Mouse (Mus musculus) pancreas, adult 10 weeks (tissue): ENCODE data around the gene Btnl4. TPM values are rescaled to one million over a fixed set of nuclear protein-coding genes. Genes with fewer than 3 reads are reported as not detected.

Source experiments
- polyA plus RNA-seq: library from polyadenylated mRNA; stranded (reverse); fragments of 350-450 nt; fragmentation: Illumina TruSeq; extraction: RNeasy Lipid Tissue Mini Kit (QIAGEN cat#74804); gene quantifications from one replicate; pipeline ENCODE4 v1.2.3, GENCODE M21; 2015; ENCODE audit warnings: low read depth, low replicate concordance; ENCODE audit not compliant: insufficient read depth

Btnl4 gene
- not detected for polyA plus RNA-seq

DNA sequence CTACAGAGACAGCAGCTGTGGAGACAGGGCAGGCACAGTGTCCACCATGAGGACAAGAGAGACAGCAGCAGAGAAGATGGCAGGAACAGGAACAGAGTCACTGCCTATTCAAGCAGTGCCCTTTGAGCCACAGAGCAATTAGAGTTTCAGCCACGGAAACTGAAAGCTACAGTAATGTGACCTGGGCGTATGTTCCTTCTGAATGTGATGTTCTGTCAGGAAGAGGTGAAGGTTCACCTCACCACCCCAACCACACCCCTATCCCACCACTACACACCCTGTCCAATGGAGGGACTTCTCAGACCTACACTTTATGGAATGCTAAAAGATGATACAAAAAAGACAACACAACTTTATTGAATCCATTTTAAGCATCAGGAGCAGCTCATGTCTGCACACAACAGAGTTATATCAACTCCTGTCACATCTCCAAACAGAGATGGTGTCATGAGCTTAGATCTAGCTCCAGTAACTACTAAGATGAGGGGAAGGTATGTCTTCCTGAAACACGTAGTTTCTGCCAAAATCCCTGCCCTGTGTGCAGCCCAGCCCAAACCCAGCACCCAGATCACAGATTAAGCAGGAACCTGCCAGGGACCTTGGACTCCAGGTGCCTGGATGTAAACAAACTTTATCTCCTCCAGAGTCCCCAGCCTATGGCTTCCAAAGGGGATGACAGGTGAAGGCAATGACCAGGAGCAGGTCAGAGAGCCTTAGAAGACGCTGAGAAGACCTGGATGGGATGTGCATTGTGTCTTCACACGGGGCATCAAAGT lies at the start of gene Btnl4:
Gene Btnl4 (minus strand): TSS at position 81 of the 776 bp plus-strand sequence.

GRCm38 (mm10) chr17:34517252-34517651 lies 40.1 kb upstream of the Btnl4 start, which contains the start of gene Btnl6:
Btnl6 (minus strand) TSS chr17:34517352.

Other genes with a start within 250 kb of the Btnl4 start
- 2.1 TPM for gene H2-Ob, start 238.4 kb downstream of the Btnl4 start, polyA plus RNA-seq
- gene H2-Ab1, start 219.6 kb downstream of the Btnl4 start, polyA plus RNA-seq = 44.7 TPM
- gene H2-Aa, start 189.5 kb downstream of the Btnl4 start, polyA plus RNA-seq = 56.9 TPM
- 37.0 TPM for gene H2-Eb1, start 171.5 kb downstream of the Btnl4 start, polyA plus RNA-seq
- not detected for gene H2-Eb2, start 151.7 kb downstream of the Btnl4 start, polyA plus RNA-seq
- gene Btnl2, start 122.5 kb downstream of the Btnl4 start, polyA plus RNA-seq = not detected
- gene Btnl1, start 100.2 kb downstream of the Btnl4 start, polyA plus RNA-seq = not detected
- gene BC051142, start 78.5 kb downstream of the Btnl4 start, polyA plus RNA-seq = 4.2 TPM
- gene Btnl6, start 40.0 kb upstream of the Btnl4 start, polyA plus RNA-seq = not detected
- 13.4 TPM for gene Notch4, start 87.0 kb upstream of the Btnl4 start, polyA plus RNA-seq
- gene Gpsm3, start 112.5 kb upstream of the Btnl4 start, polyA plus RNA-seq = 13.2 TPM
- 11.4 TPM for gene Pbx2, start 113.9 kb upstream of the Btnl4 start, polyA plus RNA-seq
- gene Ager, start 120.5 kb upstream of the Btnl4 start, polyA plus RNA-seq = 1.3 TPM
- 23.2 TPM for gene Rnf5, start 126.4 kb upstream of the Btnl4 start, polyA plus RNA-seq
- 22.7 TPM for gene Agpat1, start 126.9 kb upstream of the Btnl4 start, polyA plus RNA-seq
- 3.3 TPM for gene Egfl8, start 138.7 kb upstream of the Btnl4 start, polyA plus RNA-seq
- 9.9 TPM for gene Ppt2, start 151.2 kb upstream of the Btnl4 start, polyA plus RNA-seq
- gene Prrt1, start 152.2 kb upstream of the Btnl4 start, polyA plus RNA-seq = 5.2 TPM
- gene Fkbpl, start 167.4 kb upstream of the Btnl4 start, polyA plus RNA-seq = 2.0 TPM
- 10.8 TPM for gene Atf6b, start 169.8 kb upstream of the Btnl4 start, polyA plus RNA-seq
- gene Tnxb, start 193.2 kb upstream of the Btnl4 start, polyA plus RNA-seq = 12.0 TPM